Mouse (Mus musculus) midbrain, embryonic 15.5 days (tissue): ENCODE measurements around the gene Ikzf4. TPM values are rescaled to one million over a fixed set of nuclear protein-coding genes. Genes with fewer than 3 reads are reported as not detected.
A peak's percentile ranks its signal among the peaks of the same experiment; 100 is the strongest.

Experiments
- ATAC-seq: fragments of 200-750 bp; cut with Nextera tagmentation; replicated peaks from 2 replicates; pipeline ENCODE4 v1.8.0; 2017; ENCODE audit warnings: moderate TSS enrichment
- H3K27ac ChIP-seq: fragments of 300-500 bp; sonication (generic); 2 replicates; pipeline ENCODE4 v1.5.1; 2015; ENCODE audit warnings: mild to moderate bottlenecking, inconsistent platforms
- H3K27me3 ChIP-seq: fragments of 300-500 bp; sonication (generic); replicated peaks from 2 replicates; pipeline ENCODE4 v1.6.1; 2015; ENCODE audit warnings: inconsistent platforms
- H3K36me3 ChIP-seq: fragments of 300-500 bp; sonication (generic); replicated peaks from 2 replicates; pipeline ENCODE4 v1.6.1; 2015; ENCODE audit warnings: inconsistent platforms
- H3K4me1 ChIP-seq: fragments of 300-500 bp; sonication (generic); 2 replicates; pipeline ENCODE4 v1.6.1; 2015; ENCODE audit warnings: inconsistent platforms
- H3K4me2 ChIP-seq: fragments of 300-500 bp; sonication (generic); 2 replicates; pipeline ENCODE4 v1.6.1; 2015; ENCODE audit warnings: inconsistent platforms, mild to moderate bottlenecking, moderate library complexity
- H3K4me3 ChIP-seq: fragments of 300-500 bp; sonication (generic); 2 replicates; pipeline ENCODE4 v1.5.1; 2015; ENCODE audit warnings: mild to moderate bottlenecking, inconsistent platforms
- H3K9ac ChIP-seq: fragments of 300-500 bp; sonication (generic); 2 replicates; pipeline ENCODE4 v1.6.1; 2015; ENCODE audit warnings: mild to moderate bottlenecking, inconsistent platforms
- H3K9me3 ChIP-seq: fragments of 300-500 bp; sonication (generic); 2 replicates; pipeline ENCODE4 v1.6.1; 2016; ENCODE audit warnings: inconsistent platforms
- WGBS: fragments of 180-500 bp; shearing (Covaris S2); methylation state at CpG from one replicate; pipeline ENCODE4 v1.1.7; 2015; ENCODE audit warnings: mixed read lengths; 5-methylcytosine and 5-hydroxymethylcytosine counted together
- polyA plus RNA-seq: library from polyadenylated mRNA; unstranded; fragments of >200 nt; fragmentation: Nextera tagmentation; extraction: Ambion mirVana; gene quantifications from 2 replicates; pipeline ENCODE4 v1.2.1, GENCODE M21; 2015

The Ikzf4 gene
- polyA plus RNA-seq, 1 experiment from 2014 or later, result 23.1 TPM

DNA sequence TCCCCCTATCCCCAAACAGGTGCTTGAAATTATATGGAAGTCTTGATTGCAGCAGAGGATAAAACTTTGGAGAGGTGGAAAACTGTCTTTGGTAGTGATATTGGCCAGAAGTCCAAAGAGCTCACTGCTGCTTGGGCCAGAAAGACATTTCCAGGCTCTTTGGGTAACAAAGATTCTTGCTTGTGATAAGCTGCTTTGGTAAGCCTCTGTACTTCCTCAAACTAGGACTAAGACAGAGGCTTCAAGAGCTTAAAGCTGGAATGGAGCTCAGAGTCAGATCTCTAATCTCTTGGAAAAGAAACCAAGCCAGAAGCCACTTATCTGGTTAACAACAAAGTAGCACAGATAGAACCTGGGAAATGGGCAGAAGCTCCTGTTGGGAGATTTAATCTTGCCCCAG lies 16.7 kb upstream of the Ikzf4 start:
- H3K4me3 ChIP-seq, result no peak overlapping the region
- H3K9me3 ChIP-seq, result no peaks in the 10 kb centered on the region

DNA sequence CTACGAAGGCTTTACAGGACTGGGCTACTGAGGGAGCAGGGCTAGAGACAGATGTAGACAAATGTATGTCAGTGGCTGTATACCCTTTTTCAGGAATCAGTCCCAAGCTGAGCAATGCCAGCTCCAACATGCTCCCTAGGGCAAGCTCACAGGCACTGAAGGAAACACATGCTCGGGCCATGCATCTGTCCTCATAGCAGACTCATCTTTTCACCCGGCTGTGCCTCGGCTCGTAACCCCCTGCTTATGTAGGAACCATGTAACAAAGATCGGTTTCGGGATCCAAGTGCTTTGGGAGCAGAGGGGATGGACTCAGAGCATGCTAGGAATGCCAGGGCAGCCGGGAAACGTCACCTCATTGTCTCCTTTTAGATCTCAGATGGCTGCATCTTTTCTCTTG lies 13.7 kb upstream of the Ikzf4 start:
- Histone ChIP-seq H3K4me3 (no peak overlapping the region), H3K36me3 (no peaks in the 10 kb centered on the region), H3K27ac (no peak overlapping the region), H3K4me2 (no peak overlapping the region), H3K27me3 (no peaks in the 10 kb centered on the region), H3K9ac (no peak overlapping the region), H3K9me3 (no peaks in the 10 kb centered on the region), H3K4me1 (no peaks in the 10 kb centered on the region)
- WGBS, result 52% methylated on average over 9 of the region's 9 CpGs
- no peak for ATAC-seq

More for the DNA sequence above, 16.7 kb upstream of the Ikzf4 start:
- no peak overlapping the region for H3K9ac ChIP-seq
- no peak overlapping the region for H3K27ac ChIP-seq
- no peaks in the 10 kb centered on the region for H3K36me3 ChIP-seq
- no peak overlapping the region for H3K4me2 ChIP-seq
- no peak for ATAC-seq
- no peaks in the 10 kb centered on the region for H3K27me3 ChIP-seq
- H3K4me1 ChIP-seq, result peaks cover under 1% of the 10 kb centered on the region

DNA sequence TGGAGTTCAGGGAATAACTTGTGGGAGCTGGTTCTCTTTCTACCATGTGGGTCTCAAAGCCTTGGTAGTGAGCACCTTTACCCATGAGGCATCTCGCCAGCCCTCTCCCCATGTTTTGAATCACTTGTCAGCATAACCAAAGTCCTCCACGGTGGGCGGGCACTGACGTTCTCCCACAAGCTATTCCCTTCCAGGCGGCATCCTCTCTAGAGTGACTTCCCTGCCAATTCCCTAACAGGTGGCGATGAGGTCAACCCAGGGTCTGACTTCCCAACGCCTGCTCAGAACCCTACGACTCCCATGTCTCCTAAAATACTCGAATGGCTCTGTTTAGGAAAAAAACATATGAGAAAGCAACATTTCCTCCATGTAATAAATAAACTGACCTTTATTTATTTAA lies 12.1 kb upstream of the Ikzf4 start:
- ATAC-seq, result no peak
- H3K9ac ChIP-seq, result no peak overlapping the region
- H3K36me3 ChIP-seq, result no peaks in the 10 kb centered on the region
- no peak overlapping the region for H3K4me2 ChIP-seq
- no peaks in the 10 kb centered on the region for H3K4me1 ChIP-seq
- H3K27me3 ChIP-seq, result no peaks in the 10 kb centered on the region
- no peak overlapping the region for H3K4me3 ChIP-seq
- WGBS, result 63% methylated on average over 9 of the region's 9 CpGs
- no peaks in the 10 kb centered on the region for H3K9me3 ChIP-seq
- H3K27ac ChIP-seq, result no peak overlapping the region

GRCm38 (mm10) chr10:128656731-128657130 lies 10.9 kb upstream of the Ikzf4 start:
- Histone ChIP-seq H3K36me3 (no peaks in the 10 kb centered on the region), H3K4me2 (no peak overlapping the region), H3K4me3 (no peak overlapping the region), H3K9ac (no peak overlapping the region), H3K4me1 (no peaks in the 10 kb centered on the region), H3K27ac (no peak overlapping the region), H3K9me3 (no peaks in the 10 kb centered on the region), H3K27me3 (no peaks in the 10 kb centered on the region)
- WGBS, result 91% methylated on average over 1 of the region's 1 CpGs
- no peak for ATAC-seq

DNA sequence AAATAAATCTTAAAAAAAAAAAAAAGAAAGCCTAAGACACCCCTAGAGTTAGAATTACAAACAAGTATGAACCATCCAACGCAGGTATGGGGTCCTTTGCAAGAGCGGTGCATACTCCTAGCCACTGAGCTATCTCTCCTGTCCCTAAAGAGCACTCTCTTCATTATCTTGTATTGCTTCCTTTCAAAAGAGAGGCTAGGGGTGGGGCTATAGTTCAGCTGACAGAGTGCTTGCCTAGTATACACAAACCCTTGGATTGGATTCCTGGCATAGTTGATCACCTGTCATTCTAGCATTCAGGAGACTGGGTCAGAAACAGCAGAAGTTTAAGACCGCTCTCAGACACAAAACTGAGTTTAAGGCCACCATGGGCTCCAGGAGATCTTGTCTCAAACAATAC lies 9.5 kb upstream of the Ikzf4 start:
- WGBS, result 90% methylated on average over 3 of the region's 3 CpGs
- no peak overlapping the region for H3K4me2 ChIP-seq
- H3K27me3 ChIP-seq, result no peaks in the 10 kb centered on the region
- ATAC-seq, result no peak
- H3K36me3 ChIP-seq, result no peaks in the 10 kb centered on the region
- H3K9ac ChIP-seq, result no peak overlapping the region
- no peak overlapping the region for H3K4me3 ChIP-seq
- H3K27ac ChIP-seq, result no peak overlapping the region
- H3K9me3 ChIP-seq, result no peaks in the 10 kb centered on the region
- no peaks in the 10 kb centered on the region for H3K4me1 ChIP-seq

DNA sequence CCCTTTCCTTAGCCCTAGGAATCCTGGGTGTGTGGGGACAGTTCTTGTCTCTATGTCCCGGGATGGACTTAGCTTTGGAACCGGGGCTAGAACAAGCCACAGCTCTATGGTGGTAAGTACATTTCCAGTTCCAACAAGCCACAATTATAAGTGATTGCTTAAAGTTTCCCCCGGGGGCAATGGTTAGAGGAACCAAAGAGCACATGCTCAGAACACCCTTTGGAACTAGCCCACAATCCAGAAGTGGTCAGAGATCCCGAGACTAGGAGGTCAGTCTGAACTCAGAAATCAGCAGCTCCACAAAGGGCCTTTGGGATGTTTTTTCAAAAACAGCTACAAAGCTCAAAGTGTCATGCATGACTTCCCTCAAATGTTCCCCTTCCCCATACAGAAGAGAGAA lies 8.1 kb upstream of the Ikzf4 start:
- no peaks in the 10 kb centered on the region for H3K9me3 ChIP-seq
- H3K27ac ChIP-seq, result no peak overlapping the region
- ATAC-seq, result no peak
- WGBS, result 81% methylated on average over 4 of the region's 4 CpGs
- H3K4me1 ChIP-seq, result no peaks in the 10 kb centered on the region
- H3K4me3 ChIP-seq, result no peak overlapping the region
- no peak overlapping the region for H3K9ac ChIP-seq
- H3K27me3 ChIP-seq, result no peaks in the 10 kb centered on the region
- no peak overlapping the region for H3K4me2 ChIP-seq
- no peaks in the 10 kb centered on the region for H3K36me3 ChIP-seq

- ATAC-seq, result peak; percentile 82
- H3K36me3 ChIP-seq, result peaks cover 6% of the 10 kb centered on the region; the same call in 1 of the 2 replicates
- no peaks in the 10 kb centered on the region for H3K27me3 ChIP-seq
- peak overlapping the region; percentile 48 for H3K9ac ChIP-seq
- H3K9me3 ChIP-seq, result no peaks in the 10 kb centered on the region
- peak overlapping the region; percentile 58 for H3K4me3 ChIP-seq
- H3K4me2 ChIP-seq, result peak overlapping the region; percentile 74
- WGBS, result 18% methylated on average over 3 of the region's 13 CpGs
- peak overlapping the region; percentile 97 for H3K27ac ChIP-seq
- H3K4me1 ChIP-seq, result peaks cover 42% of the 10 kb centered on the region
Measured at GRCm38 (mm10) chr10:128646139-128647089, 623 bp upstream of the Ikzf4 start.

- no peak for ATAC-seq
- WGBS, result 88% methylated on average over 6 of the region's 6 CpGs
- peak overlapping the region; percentile 4; the same call in 1 of the 2 replicates for H3K9ac ChIP-seq
Measured at GRCm38 (mm10) chr10:128642749-128643148, 3.0 kb downstream of the Ikzf4 start.

GRCm38 (mm10) chr10:128641871-128642270 lies 3.9 kb downstream of the Ikzf4 start:
- Histone ChIP-seq H3K9ac (no peak overlapping the region), H3K9me3 (no peaks in the 10 kb centered on the region), H3K27me3 (no peaks in the 10 kb centered on the region), H3K36me3 (peaks cover 23% of the 10 kb centered on the region), H3K27ac (no peak overlapping the region), H3K4me3 (no peak overlapping the region), H3K4me2 (no peak overlapping the region), H3K4me1 (peaks cover 36% of the 10 kb centered on the region)
- ATAC-seq, result no peak
- WGBS, result 82% methylated on average over 7 of the region's 7 CpGs

More at GRCm38 (mm10) chr10:128642749-128643148, 3.0 kb downstream of the Ikzf4 start:
- Histone ChIP-seq H3K9me3 (no peaks in the 10 kb centered on the region), H3K36me3 (peaks cover 21% of the 10 kb centered on the region), H3K4me3 (no peak overlapping the region), H3K4me1 (peaks cover 42% of the 10 kb centered on the region), H3K27me3 (no peaks in the 10 kb centered on the region), H3K4me2 (no peak overlapping the region), H3K27ac (no peak overlapping the region)

DNA sequence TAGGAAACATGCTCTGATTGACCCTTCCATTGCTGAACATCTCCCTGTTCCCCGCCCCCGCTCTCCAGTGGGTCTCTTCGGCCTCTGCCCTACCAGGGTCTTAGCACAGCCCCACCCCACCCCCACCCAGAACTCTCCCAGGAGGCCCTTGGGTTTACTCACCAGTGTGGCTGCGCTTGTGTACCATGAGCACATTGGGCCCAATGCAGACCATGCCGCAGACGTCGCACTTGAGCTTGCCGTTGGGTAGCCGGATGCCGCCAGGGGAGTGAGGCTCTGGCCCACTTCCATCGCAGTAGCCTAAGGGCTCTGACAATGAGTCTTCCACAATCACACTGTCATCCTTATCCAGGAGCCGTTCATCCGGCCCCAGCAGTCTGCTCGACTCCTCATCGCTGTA lies 4.9 kb downstream of the Ikzf4 start:
- Histone ChIP-seq H3K4me2 (no peak overlapping the region), H3K9ac (no peak overlapping the region), H3K36me3 (peaks cover 32% of the 10 kb centered on the region), H3K4me3 (no peak overlapping the region), H3K9me3 (no peaks in the 10 kb centered on the region), H3K27ac (no peak overlapping the region), H3K4me1 (peaks cover 30% of the 10 kb centered on the region), H3K27me3 (no peaks in the 10 kb centered on the region)
- 92% methylated on average over 15 of the region's 15 CpGs for WGBS
- ATAC-seq, result no peak

GRCm38 (mm10) chr10:128639999-128640398 lies 5.8 kb downstream of the Ikzf4 start:
- 92% methylated on average over 14 of the region's 14 CpGs for WGBS
- Histone ChIP-seq H3K27ac (no peak overlapping the region), H3K36me3 (peaks cover 32% of the 10 kb centered on the region), H3K4me3 (no peak overlapping the region), H3K27me3 (no peaks in the 10 kb centered on the region), H3K4me1 (peaks cover 30% of the 10 kb centered on the region), H3K9ac (no peak overlapping the region), H3K4me2 (no peak overlapping the region), H3K9me3 (no peaks in the 10 kb centered on the region)
- ATAC-seq, result no peak

DNA sequence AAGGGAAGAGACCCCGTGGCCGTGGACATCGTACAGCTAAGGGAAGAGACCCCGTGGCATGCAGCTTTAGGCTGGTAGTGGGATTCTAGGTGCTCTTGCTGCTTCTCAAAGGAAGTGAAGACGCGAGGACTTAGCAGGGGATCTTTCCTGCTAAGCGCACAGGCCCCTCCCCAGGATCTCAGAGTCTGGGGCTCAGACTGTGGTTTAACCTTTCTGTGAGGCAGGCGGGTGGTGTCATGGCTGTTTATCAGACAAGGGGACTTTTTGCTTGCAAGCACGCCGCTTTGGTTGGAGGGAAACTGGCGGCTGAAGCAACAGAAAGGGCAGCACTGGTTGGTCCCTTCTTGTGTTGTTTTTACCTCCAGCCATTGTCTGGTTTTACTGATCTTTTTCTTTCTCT lies 8.8 kb downstream of the Ikzf4 start:
- no peak overlapping the region for H3K4me3 ChIP-seq
- WGBS, result 8% methylated on average over 11 of the region's 11 CpGs
- peak overlapping the region; percentile 4; the same call in 1 of the 2 replicates for H3K4me2 ChIP-seq
- H3K27ac ChIP-seq, result peak overlapping the region; percentile 17; the same call in 1 of the 2 replicates
- peaks cover 53% of the 10 kb centered on the region for H3K36me3 ChIP-seq
- H3K9me3 ChIP-seq, result no peaks in the 10 kb centered on the region
- no peak overlapping the region; the same call in 1 of the 2 replicates for H3K9ac ChIP-seq
- ATAC-seq, result no peak
- peaks cover 4% of the 10 kb centered on the region for H3K4me1 ChIP-seq
- no peaks in the 10 kb centered on the region for H3K27me3 ChIP-seq

- H3K4me3 ChIP-seq, result no peak overlapping the region
- no peaks in the 10 kb centered on the region for H3K4me1 ChIP-seq
- ATAC-seq, result no peak
- 44% methylated on average over 6 of the region's 6 CpGs for WGBS
- no peak overlapping the region for H3K4me2 ChIP-seq
- no peaks in the 10 kb centered on the region for H3K27me3 ChIP-seq
- peaks cover 52% of the 10 kb centered on the region for H3K36me3 ChIP-seq
- no peaks in the 10 kb centered on the region for H3K9me3 ChIP-seq
- H3K27ac ChIP-seq, result no peak overlapping the region
- H3K9ac ChIP-seq, result no peak overlapping the region
Measured at GRCm38 (mm10) chr10:128636561-128636960, 9.2 kb downstream of the Ikzf4 start.
